ENCODE assay signal across 6 mouse cellular contexts in the genomic region with DNA sequence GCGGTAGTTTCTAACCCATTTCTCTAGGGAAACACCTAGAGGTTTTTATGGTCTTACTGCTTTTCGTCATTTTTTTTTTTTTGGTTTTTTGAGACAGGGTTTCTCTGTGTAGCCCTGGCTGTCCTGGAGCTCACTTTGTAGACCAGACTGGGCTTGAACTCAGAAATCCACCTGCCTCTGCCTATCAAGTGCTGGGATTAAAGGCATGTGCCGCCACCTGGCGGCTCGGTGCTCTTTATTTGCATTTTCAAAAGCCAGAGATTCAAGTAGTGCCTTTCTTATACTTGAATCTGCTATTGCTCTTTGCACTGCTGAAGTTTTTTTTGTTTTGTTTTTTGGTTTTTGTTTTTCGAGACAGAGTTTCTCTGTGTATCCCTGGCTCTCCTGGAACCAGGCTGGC. TPM values are rescaled to one million over a fixed set of nuclear protein-coding genes. Genes with fewer than 3 reads are reported as not detected.
DNase-seq lines count a peak whose midpoint lies in the region; ATAC-seq and TF ChIP-seq lines count a peak whose summit lies in the region.
"Not testable (repeated sequence)": the region's sequence is repeated elsewhere in the genome, so short reads cannot be mapped to it uniquely, and the experiment has no call there.

No protein-coding gene starts in this region.

- H3K4me1 ChIP-seq in E14TG2a.4 (replicated peaks; ENCODE audit: low read depth, low read length); ES-E14 (ENCODE audit: control insufficient read depth in 2 of 2, insufficient read depth in 2 of 2, low read length in 2 of 2, poor library complexity in 1 of 2); liver, embryonic 14.5 days (replicated peaks; ENCODE audit: control insufficient read depth in 2 of 2, insufficient read depth in 2 of 2, low read length in 1 of 2): not testable (repeated sequence)

- DNase-seq in ES-E14 (ENCODE audit: low read depth, low spot score) (peak; percentile 7), NIH3T3 (ENCODE audit: low read depth) (peak; percentile 64), adipocyte (ENCODE audit: low spot score) (peak; percentile 15)
- DNase-seq in liver, embryonic 14.5 days (ENCODE audit: low read depth in 3 of 3, low spot score in 3 of 3): not testable (repeated sequence)

- not testable (repeated sequence) for TF ChIP-seq POLR2A in myocyte (IDR thresholded peaks at IDR 0.05; ENCODE audit: insufficient read length, low read depth)

- not testable (repeated sequence) for H3K9ac ChIP-seq in ES-E14 (ENCODE audit: insufficient read depth, low read depth, low read length, poor library complexity, severe bottlenecking); liver, embryonic 14.5 days (replicated peaks)

- H3K4me2 ChIP-seq in liver, embryonic 14.5 days (ENCODE audit: low read depth); myocyte (ENCODE audit: low read depth): not testable (repeated sequence)

- not testable (repeated sequence) for H3K4me3 ChIP-seq in E14TG2a.4 (replicated peaks; ENCODE audit: low read length); ES-E14 (ENCODE audit: insufficient read depth in 1 of 2, low read depth in 1 of 2, low read length in 2 of 2, poor library complexity in 1 of 2, severe bottlenecking in 1 of 2); liver, embryonic 14.5 days (ENCODE audit: insufficient read depth in 1 of 2, low read depth in 2 of 2, low read length in 2 of 2); myocyte

- peak; percentile 21 for TF ChIP-seq CTCF in E14TG2a.4 (conservative IDR thresholded peaks at IDR 0.05; ENCODE audit: low read length)
- 0 out of 2 replicates have a peak, but pooled peaks have one; percentile 4 for TF ChIP-seq CTCF in liver, embryonic 14.5 days (IDR thresholded peaks at IDR 0.05; ENCODE audit: low read depth)

- H3K27me3 ChIP-seq in E14TG2a.4 (ENCODE audit: insufficient read depth, low read length); liver, embryonic 14.5 days (ENCODE audit: control insufficient read depth, insufficient read depth, low read length); myocyte (ENCODE audit: control insufficient read depth, insufficient read depth, insufficient read length): not testable (repeated sequence)

- not testable (repeated sequence) for TF ChIP-seq EP300 in liver, embryonic 14.5 days (IDR thresholded peaks at IDR 0.05; ENCODE audit: low read depth)

- ATAC-seq in liver, embryonic 14.5 days (ENCODE audit: insufficient read depth): not testable (repeated sequence)

- peaks cover 11% of the 10 kb centered on the region; the same call in 1 of the 2 replicates for H3K36me3 ChIP-seq in E14TG2a.4 (ENCODE audit: insufficient read depth, low read length)
- H3K36me3 ChIP-seq in ES-E14 (ENCODE audit: control insufficient read depth, insufficient read depth, low read length, poor library complexity, severe bottlenecking); liver, embryonic 14.5 days (replicated peaks; ENCODE audit: control insufficient read depth, insufficient read depth, low read depth); myocyte (ENCODE audit: control insufficient read depth, insufficient read depth): not testable (repeated sequence)

- in situ Hi-C loops in ES-E14 (cut with MboI; ENCODE audit: low sequenced_read_pairs in 2 of 2, unreplicated experiment in 2 of 2): not testable (repeated sequence)

- WGBS in liver, embryonic 14.5 days (ENCODE audit: insufficient replicate concordance): 74% methylated on average over 6 of the region's 6 CpGs

- H3ac ChIP-seq in myocyte (ENCODE audit: control insufficient read depth, insufficient read length): not testable (repeated sequence)

- not testable (repeated sequence) for H3K9me3 ChIP-seq in E14TG2a.4 (ENCODE audit: low read length); ES-E14 (ENCODE audit: control insufficient read depth, insufficient read depth, low read depth, low read length); liver, embryonic 14.5 days (ENCODE audit: control insufficient read depth, low read length)

- not testable (repeated sequence) for H3K27ac ChIP-seq in ES-E14 (ENCODE audit: insufficient read depth, low read depth, low read length, poor library complexity, severe bottlenecking); liver, embryonic 14.5 days

- H3K79me2 ChIP-seq in myocyte (ENCODE audit: control insufficient read depth, insufficient read depth): not testable (repeated sequence)

TF ChIP-seq in myocyte, 11 proteins besides CTCF, POLR2A, EP300 and RAD21:
- TF ChIP-seq MYOD1 (IDR thresholded peaks at IDR 0.05; ENCODE audit: control insufficient read depth in 1 of 3, insufficient read length in 2 of 3, low read depth in 2 of 3): peak in 2 of 3 experiments; percentile 47 to 60

RNA-seq across cellular contexts. Expression of a gene that starts 22.5 kb away (rescaled TPM):
- 12.4 and 13.9 TPM in 2 replicates for total RNA-seq in ES-E14 (2012; rRNA removed)
- polyA plus RNA-seq in liver, embryonic 14.5 days (2012; rRNA removed): 0.35 and 0.55 TPM in 2 replicates
- 0.47 and 0.57 TPM in 2 replicates for polyA plus RNA-seq in liver, embryonic 14.5 days (2014; fragmentation: Nextera tagmentation; extraction: Ambion mirVana)
- polyA plus RNA-seq in myocyte (2012; fragmentation: generic; extraction: Trizol): 3.1 TPM

RNA-seq across cellular contexts. Expression of a gene that starts 37.5 kb away (rescaled TPM):
- total RNA-seq in ES-E14 (2012; rRNA removed): 56.3 and 58.0 TPM in 2 replicates
- 5.4 and 6.7 TPM in 2 replicates for polyA plus RNA-seq in liver, embryonic 14.5 days (2012; rRNA removed)
- 3.7 and 4.1 TPM in 2 replicates for polyA plus RNA-seq in liver, embryonic 14.5 days (2014; fragmentation: Nextera tagmentation; extraction: Ambion mirVana)
- 11.7 TPM for polyA plus RNA-seq in myocyte (2012; fragmentation: generic; extraction: Trizol)
